Mouse (Mus musculus): ENCODE measurements around the gene Rab5c. TPM values are rescaled to one million over a fixed set of nuclear protein-coding genes. Genes with fewer than 3 reads are reported as not detected.
A peak's percentile ranks its signal among the peaks of the same experiment; 100 is the strongest.

Gene Rab5c
- polyA plus RNA-seq, 1 experiment from 2014 or later: 39.4 TPM

DNA sequence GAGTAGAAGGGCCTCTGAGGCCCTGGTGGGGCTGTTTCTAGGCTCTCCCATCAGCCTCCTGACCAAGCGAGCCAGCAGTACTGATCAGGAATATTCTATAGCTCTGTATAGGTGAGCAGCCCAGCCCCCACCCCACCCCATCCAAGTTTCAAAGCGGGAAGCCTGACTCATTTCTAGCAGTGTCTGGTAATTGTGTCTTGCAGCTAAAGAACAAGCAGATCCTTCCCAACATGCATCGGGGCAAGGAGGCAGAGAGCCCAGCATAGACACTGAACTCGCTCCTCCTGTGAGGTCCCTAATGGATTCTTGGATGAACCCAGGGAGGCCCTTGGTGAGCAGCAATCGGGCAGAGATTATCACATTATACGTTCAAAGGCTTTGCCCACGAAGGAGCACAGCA is 60.2 kb downstream of the Rab5c start:
- no peak for DNase-seq (ENCODE audit: low spot score)
- Histone ChIP-seq H3K27me3 (ENCODE audit: control insufficient read depth, insufficient read depth, low read length) (no peaks in the 10 kb centered on the region), H3K4me3 (ENCODE audit: low read depth, low read length) (no peak overlapping the region), H3K9ac (ENCODE audit: low read length) (no peak overlapping the region), H3K36me3 (ENCODE audit: control insufficient read depth, insufficient read depth, low read length) (no peaks in the 10 kb centered on the region), H3K27ac (ENCODE audit: low read depth, low read length) (no peak overlapping the region), H3K4me1 (replicated peaks; ENCODE audit: control insufficient read depth, insufficient read depth, low read length) (peaks cover 7% of the 10 kb centered on the region), H3K4me2 (ENCODE audit: low read depth, low read length, severe bottlenecking) (no peak overlapping the region), H3K9me3 (ENCODE audit: control insufficient read depth, low read length) (no peaks in the 10 kb centered on the region)
- ATAC-seq (replicated peaks; ENCODE audit: low FRiP score): no peak
- WGBS: 64% methylated on average over 7 of the region's 7 CpGs

DNA sequence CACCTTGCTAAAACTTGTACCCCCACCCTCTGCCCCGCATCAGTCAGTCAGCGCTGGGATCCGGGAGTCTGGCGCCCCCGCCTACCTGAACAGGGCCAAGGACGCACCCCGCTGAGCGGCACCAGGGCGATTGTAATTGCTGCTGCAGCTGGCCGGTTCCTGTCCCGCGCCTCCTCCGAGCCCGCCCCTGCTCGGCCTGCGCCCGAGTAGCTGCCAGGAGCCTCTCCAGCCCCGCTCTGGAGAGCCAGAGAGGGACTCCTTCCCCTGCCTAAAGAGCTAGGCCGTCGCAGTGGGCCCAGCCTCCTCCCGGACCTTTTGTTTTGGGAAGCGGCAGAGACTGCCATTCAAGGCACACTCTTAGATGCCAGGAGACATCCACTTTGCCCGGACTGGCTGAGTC is 64.8 kb downstream of the Rab5c start:
- 2% methylated on average over 23 of the region's 23 CpGs for whole genome bisulfite sequencing
- DNase-seq (ENCODE audit: low spot score): peak; percentile 65
- Histone ChIP-seq H3K9me3 (ENCODE audit: control insufficient read depth, low read length) (no peaks in the 10 kb centered on the region), H3K27ac (ENCODE audit: low read depth, low read length) (no peak overlapping the region), H3K27me3 (ENCODE audit: control insufficient read depth, insufficient read depth, low read length) (no peaks in the 10 kb centered on the region), H3K4me3 (ENCODE audit: low read depth, low read length) (peak overlapping the region; percentile 10; the same call in 1 of the 2 replicates), H3K4me1 (replicated peaks; ENCODE audit: control insufficient read depth, insufficient read depth, low read length) (peaks cover 7% of the 10 kb centered on the region), H3K4me2 (ENCODE audit: low read depth, low read length, severe bottlenecking) (peak overlapping the region; percentile 43), H3K36me3 (ENCODE audit: control insufficient read depth, insufficient read depth, low read length) (no peaks in the 10 kb centered on the region), H3K9ac (ENCODE audit: low read length) (peak overlapping the region; percentile 60)
- ATAC-seq (replicated peaks; ENCODE audit: low FRiP score): no peak

GRCm38 (mm10) chr11:100671956-100672355 is 66.1 kb downstream of the Rab5c start:
- DNase-seq (ENCODE audit: low spot score) (no peak), ATAC-seq (replicated peaks; ENCODE audit: low FRiP score) (no peak)
- Histone ChIP-seq H3K27me3 (ENCODE audit: control insufficient read depth, insufficient read depth, low read length) (no peaks in the 10 kb centered on the region), H3K9ac (ENCODE audit: low read length) (no peak overlapping the region), H3K9me3 (ENCODE audit: control insufficient read depth, low read length) (no peaks in the 10 kb centered on the region), H3K36me3 (ENCODE audit: control insufficient read depth, insufficient read depth, low read length) (no peaks in the 10 kb centered on the region), H3K4me1 (replicated peaks; ENCODE audit: control insufficient read depth, insufficient read depth, low read length) (peaks cover 7% of the 10 kb centered on the region), H3K27ac (ENCODE audit: low read depth, low read length) (no peak overlapping the region), H3K4me2 (ENCODE audit: low read depth, low read length, severe bottlenecking) (no peak overlapping the region), H3K4me3 (ENCODE audit: low read depth, low read length) (no peak overlapping the region)
- 85% methylated on average over 2 of the region's 2 CpGs for WGBS

- WGBS: 57% methylated on average over 1 of the region's 1 CpGs
- peaks cover 7% of the 10 kb centered on the region for H3K4me1 ChIP-seq (replicated peaks; ENCODE audit: control insufficient read depth, insufficient read depth, low read length)
- H3K27ac ChIP-seq (ENCODE audit: low read depth, low read length): no peak overlapping the region
- H3K4me3 ChIP-seq (ENCODE audit: low read depth, low read length): no peak overlapping the region
- no peaks in the 10 kb centered on the region for H3K36me3 ChIP-seq (ENCODE audit: control insufficient read depth, insufficient read depth, low read length)
- H3K27me3 ChIP-seq (ENCODE audit: control insufficient read depth, insufficient read depth, low read length): no peaks in the 10 kb centered on the region
- no peaks in the 10 kb centered on the region for H3K9me3 ChIP-seq (ENCODE audit: control insufficient read depth, low read length)
- ATAC-seq (replicated peaks; ENCODE audit: low FRiP score) (no peak), DNase-seq (ENCODE audit: low spot score) (no peak)
- H3K9ac ChIP-seq (ENCODE audit: low read length): no peak overlapping the region
- H3K4me2 ChIP-seq (ENCODE audit: low read depth, low read length, severe bottlenecking): no peak overlapping the region
These were observed 67.0 kb downstream of the Rab5c start for GRCm38 (mm10) chr11:100671049-100671448.

Other genes with a start within 250 kb of the Rab5c start
- 294 TPM in 2 replicates for gene Acly, start 210.2 kb downstream of the Rab5c start, polyA plus RNA-seq (2014; fragmentation: Nextera tagmentation; extraction: Ambion mirVana)
- gene Ttc25, start 192.6 kb downstream of the Rab5c start, polyA plus RNA-seq (2014; fragmentation: Nextera tagmentation; extraction: Ambion mirVana): 1.3 and 1.9 TPM in 2 replicates
- gene Cnp, start 163.3 kb downstream of the Rab5c start, polyA plus RNA-seq (2014; fragmentation: Nextera tagmentation; extraction: Ambion mirVana): 18.3 and 20.3 TPM in 2 replicates
- gene Nkiras2, start 119.0 kb downstream of the Rab5c start, polyA plus RNA-seq (2014; fragmentation: Nextera tagmentation; extraction: Ambion mirVana): 94.5 and 107 TPM in 2 replicates
- 95.9 and 105 TPM in 2 replicates for gene Dnajc7, start 118.0 kb downstream of the Rab5c start, polyA plus RNA-seq (2014; fragmentation: Nextera tagmentation; extraction: Ambion mirVana)
- gene Zfp385c, start 45.8 kb downstream of the Rab5c start, polyA plus RNA-seq (2014; fragmentation: Nextera tagmentation; extraction: Ambion mirVana): 0.16 TPM in 1 of 2 replicates, not detected in the other
- gene Dhx58, start 33.9 kb downstream of the Rab5c start, polyA plus RNA-seq (2014; fragmentation: Nextera tagmentation; extraction: Ambion mirVana): 3.1 and 4.3 TPM in 2 replicates
- gene Kat2a, start 25.8 kb downstream of the Rab5c start, polyA plus RNA-seq (2014; fragmentation: Nextera tagmentation; extraction: Ambion mirVana): 80.7 and 82.0 TPM in 2 replicates
- gene Hspb9, start 24.4 kb downstream of the Rab5c start, polyA plus RNA-seq (2014; fragmentation: Nextera tagmentation; extraction: Ambion mirVana): 0.36 and 0.45 TPM in 2 replicates
- 2.7 and 3.1 TPM in 2 replicates for gene Kcnh4, start 21.7 kb upstream of the Rab5c start, polyA plus RNA-seq (2014; fragmentation: Nextera tagmentation; extraction: Ambion mirVana)
- not detected in 2 replicates for gene Hcrt, start 24.7 kb upstream of the Rab5c start, polyA plus RNA-seq (2014; fragmentation: Nextera tagmentation; extraction: Ambion mirVana)
- gene Ghdc, start 32.7 kb upstream of the Rab5c start, polyA plus RNA-seq (2014; fragmentation: Nextera tagmentation; extraction: Ambion mirVana): 2.1 and 2.9 TPM in 2 replicates
- 18.7 and 19.1 TPM in 2 replicates for gene Stat5b, start 112.5 kb upstream of the Rab5c start, polyA plus RNA-seq (2014; fragmentation: Nextera tagmentation; extraction: Ambion mirVana)
- gene Stat5a, start 121.1 kb upstream of the Rab5c start, polyA plus RNA-seq (2014; fragmentation: Nextera tagmentation; extraction: Ambion mirVana): 1.3 and 1.5 TPM in 2 replicates
- gene Stat3, start 201.3 kb upstream of the Rab5c start, polyA plus RNA-seq (2014; fragmentation: Nextera tagmentation; extraction: Ambion mirVana): 26.2 and 27.8 TPM in 2 replicates
- 11.8 and 14.2 TPM in 2 replicates for gene Cavin1, start 232.7 kb upstream of the Rab5c start, polyA plus RNA-seq (2014; fragmentation: Nextera tagmentation; extraction: Ambion mirVana)

Data from forebrain, embryonic 11.5 days (tissue).